Mouse (Mus musculus) kidney, embryonic 14.5 days (tissue): ENCODE measurements around the gene Mxd4. TPM values are rescaled to one million over a fixed set of nuclear protein-coding genes. Genes with fewer than 3 reads are reported as not detected.

Source experiments
- ATAC-seq: fragments of 200-750 bp; cut with Nextera tagmentation; 2 replicates; pipeline ENCODE4 v1.8.0; 2017; ENCODE audit warnings: moderate number of reproducible peaks, mild to moderate bottlenecking, moderate TSS enrichment, moderate library complexity; ENCODE audit not compliant: low FRiP score, low TSS enrichment
- H3K27ac ChIP-seq: fragments of 300-500 bp; sonication (generic); 2 replicates; pipeline ENCODE4 v1.5.1; 2014; ENCODE audit warnings: low read depth, mild to moderate bottlenecking, low read length, moderate library complexity, mixed read lengths
- H3K27me3 ChIP-seq: fragments of 300-500 bp; sonication (generic); 2 replicates; pipeline ENCODE4 v1.6.1; 2014; ENCODE audit warnings: mild to moderate bottlenecking, low read length; ENCODE audit not compliant: control insufficient read depth, insufficient read depth
- H3K36me3 ChIP-seq: fragments of 300-500 bp; sonication (generic); 2 replicates; pipeline ENCODE4 v1.6.1; 2014; ENCODE audit warnings: low read length, mixed read lengths; ENCODE audit not compliant: control insufficient read depth, insufficient read depth
- H3K4me1 ChIP-seq: fragments of 300-500 bp; sonication (generic); 2 replicates; pipeline ENCODE4 v1.6.1; 2014; ENCODE audit warnings: low read length, mixed read lengths; ENCODE audit not compliant: control insufficient read depth, insufficient read depth
- H3K4me2 ChIP-seq: fragments of 300-500 bp; sonication (generic); replicated peaks from 2 replicates; pipeline ENCODE4 v1.6.1; 2014; ENCODE audit warnings: low read depth, mild to moderate bottlenecking, low read length
- H3K4me3 ChIP-seq: fragments of 300-500 bp; sonication (generic); 2 replicates; pipeline ENCODE4 v1.5.1; 2014; ENCODE audit warnings: mild to moderate bottlenecking, low read length
- H3K9ac ChIP-seq: fragments of 300-500 bp; sonication (generic); 2 replicates; pipeline ENCODE4 v1.6.1; 2014; ENCODE audit warnings: low read depth, mild to moderate bottlenecking, low read length, moderate library complexity
- H3K9me3 ChIP-seq: fragments of 300-500 bp; sonication (generic); 2 replicates; pipeline ENCODE4 v1.6.1; 2016; ENCODE audit warnings: low read length; ENCODE audit not compliant: control insufficient read depth
- WGBS: fragments of 180-500 bp; shearing (Covaris S2); extraction: QIAGEN DNeasy Blood & Tissue Kit; methylation state at CpG from one replicate; pipeline ENCODE4 v1.1.7; 2014; 5-methylcytosine and 5-hydroxymethylcytosine counted together
- polyA plus RNA-seq: library from polyadenylated mRNA; unstranded; fragments of >200 nt; fragmentation: Nextera tagmentation; extraction: Ambion mirVana; gene quantifications from 2 replicates; pipeline ENCODE4 v1.2.1, GENCODE M21; 2014

Mxd4 gene
- polyA plus RNA-seq, 1 experiment from 2014 or later = 53.0 TPM

DNA sequence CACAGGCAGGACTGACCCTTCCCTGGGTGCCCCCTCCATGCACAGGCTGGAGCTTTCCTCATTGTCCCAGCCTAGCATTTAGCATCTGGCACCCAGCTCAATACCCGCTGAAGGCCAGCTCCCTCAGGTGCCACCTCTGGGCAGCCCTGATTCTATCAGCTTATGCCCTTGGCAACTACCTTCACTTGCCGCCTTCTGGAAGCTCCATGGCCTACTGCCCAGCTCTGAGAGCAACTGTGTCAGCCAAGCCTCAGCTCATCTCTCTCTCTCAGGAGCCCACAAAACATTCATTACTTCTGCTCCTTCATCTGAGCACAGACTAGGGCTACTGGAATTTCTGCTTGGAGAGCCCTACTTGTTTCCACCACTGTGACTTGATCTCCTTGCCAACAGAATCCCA is 38.0 kb upstream of the Mxd4 start:
- Histone ChIP-seq H3K36me3 (no peaks in the 10 kb centered on the region), H3K4me3 (no peak overlapping the region), H3K4me2 (no peak overlapping the region), H3K9ac (no peak overlapping the region), H3K9me3 (no peaks in the 10 kb centered on the region), H3K4me1 (no peaks in the 10 kb centered on the region), H3K27me3 (no peaks in the 10 kb centered on the region; the same call in 1 of the 2 replicates), H3K27ac (no peak overlapping the region)
- 91% methylated on average over 2 of the region's 2 CpGs for WGBS
- ATAC-seq = no peak

DNA sequence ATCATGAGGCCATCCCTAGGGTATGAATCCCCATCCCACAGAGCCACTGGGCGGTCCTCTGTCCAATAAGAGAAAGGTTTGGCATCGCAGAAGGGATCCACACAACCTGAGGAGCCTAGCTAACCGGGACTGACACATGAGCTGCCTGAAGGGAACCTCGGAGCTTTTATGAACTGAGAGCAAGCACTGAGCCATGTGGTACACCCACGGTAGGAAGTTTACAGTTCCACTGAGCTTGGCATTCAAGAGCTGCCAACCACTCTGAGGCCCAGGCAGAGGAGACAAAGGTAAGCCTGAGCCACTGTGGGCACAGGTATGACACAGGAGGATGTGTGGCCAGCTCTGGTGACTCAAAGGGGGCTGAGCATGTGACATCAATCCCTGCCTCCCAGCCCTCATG is 37.0 kb upstream of the Mxd4 start:
- Histone ChIP-seq H3K4me3 (no peak overlapping the region), H3K9ac (no peak overlapping the region), H3K4me1 (no peaks in the 10 kb centered on the region), H3K36me3 (no peaks in the 10 kb centered on the region), H3K27me3 (no peaks in the 10 kb centered on the region; the same call in 1 of the 2 replicates), H3K9me3 (no peaks in the 10 kb centered on the region), H3K4me2 (no peak overlapping the region), H3K27ac (no peak overlapping the region)
- WGBS = 73% methylated on average over 5 of the region's 5 CpGs
- no peak for ATAC-seq

DNA sequence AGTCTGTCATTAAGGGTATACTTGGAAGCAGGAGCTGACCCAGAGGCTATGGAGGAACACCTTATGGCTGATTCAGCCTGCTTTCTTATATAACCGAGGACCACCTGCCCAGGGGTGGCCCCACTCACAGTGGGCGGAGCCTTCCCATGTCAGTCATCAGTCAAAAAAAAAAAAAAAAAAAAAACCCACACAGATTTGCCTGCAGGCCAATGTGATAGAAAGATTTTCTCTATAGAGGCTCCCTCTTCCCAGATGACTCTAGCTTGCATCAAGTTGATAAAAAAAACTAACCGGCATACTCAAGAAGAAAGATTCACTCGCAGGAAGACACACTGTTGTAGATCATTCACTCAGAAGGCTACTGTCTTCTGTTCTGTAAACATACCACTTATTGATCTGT is 32.5 kb upstream of the Mxd4 start:
- H3K4me2 ChIP-seq = no peak overlapping the region
- H3K27ac ChIP-seq = no peak overlapping the region
- H3K36me3 ChIP-seq = no peaks in the 10 kb centered on the region
- no peak overlapping the region; the same call in 1 of the 2 replicates for H3K9ac ChIP-seq
- ATAC-seq = no peak
- 84% methylated on average over 4 of the region's 4 CpGs for WGBS
- H3K4me3 ChIP-seq = no peak overlapping the region
- no peaks in the 10 kb centered on the region for H3K4me1 ChIP-seq
- no peaks in the 10 kb centered on the region for H3K9me3 ChIP-seq
- H3K27me3 ChIP-seq = no peaks in the 10 kb centered on the region; the same call in 1 of the 2 replicates

DNA sequence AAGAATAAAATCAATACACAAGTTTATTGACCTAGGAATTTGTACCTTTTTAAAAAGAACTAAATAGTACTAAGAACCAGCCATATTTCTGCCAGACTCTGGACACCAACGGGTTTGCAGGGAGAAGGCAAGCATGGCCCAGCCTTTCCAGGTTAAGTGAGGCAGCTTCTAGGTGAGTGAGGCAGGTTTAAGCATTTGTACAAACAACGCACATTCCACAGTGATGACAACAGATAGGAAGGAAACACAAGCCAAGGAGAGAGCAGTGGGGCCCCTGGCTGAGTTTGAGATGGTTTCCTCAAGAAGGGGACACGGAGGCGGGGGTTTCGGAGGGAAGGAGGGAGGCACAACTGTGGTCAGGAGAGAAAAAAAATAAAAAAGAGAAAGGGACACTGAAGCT is 31.2 kb upstream of the Mxd4 start:
- Histone ChIP-seq H3K4me1 (0 out of 2 replicates have a peak, but pooled peaks cover under 1% of the 10 kb centered on the region), H3K4me2 (no peak overlapping the region), H3K9ac (no peak overlapping the region), H3K4me3 (no peak overlapping the region), H3K9me3 (no peaks in the 10 kb centered on the region), H3K27me3 (no peaks in the 10 kb centered on the region; the same call in 1 of the 2 replicates), H3K36me3 (no peaks in the 10 kb centered on the region), H3K27ac (no peak overlapping the region)
- 77% methylated on average over 5 of the region's 5 CpGs for WGBS
- ATAC-seq = no peak

DNA sequence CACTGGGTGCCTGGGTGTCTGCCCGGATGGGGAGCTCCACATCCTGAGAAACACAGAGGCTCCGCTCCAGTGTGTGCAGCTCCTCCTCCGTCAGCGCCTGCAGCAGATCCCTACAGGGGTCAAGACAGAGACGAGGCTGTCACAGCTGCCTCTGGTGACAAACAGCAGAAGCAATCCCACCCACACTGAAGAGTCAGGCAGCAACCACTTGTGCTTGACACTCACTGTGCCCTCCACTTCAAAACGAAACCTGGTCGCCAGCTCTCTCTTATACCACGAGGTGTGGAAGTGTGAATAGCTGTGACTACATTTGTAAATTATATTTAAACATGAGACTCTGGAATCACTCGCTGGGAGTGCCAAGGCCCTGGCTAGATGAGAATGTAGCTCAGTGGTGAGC is 30.2 kb upstream of the Mxd4 start:
- H3K4me2 ChIP-seq = no peak overlapping the region
- H3K4me3 ChIP-seq = no peak overlapping the region
- H3K36me3 ChIP-seq = no peaks in the 10 kb centered on the region
- 61% methylated on average over 9 of the region's 9 CpGs for WGBS
- H3K9ac ChIP-seq = no peak overlapping the region
- H3K27ac ChIP-seq = no peak overlapping the region
- no peaks in the 10 kb centered on the region for H3K27me3 ChIP-seq
- H3K4me1 ChIP-seq = 0 out of 2 replicates have a peak, but pooled peaks cover 2% of the 10 kb centered on the region
- ATAC-seq = no peak
- H3K9me3 ChIP-seq = no peaks in the 10 kb centered on the region

DNA sequence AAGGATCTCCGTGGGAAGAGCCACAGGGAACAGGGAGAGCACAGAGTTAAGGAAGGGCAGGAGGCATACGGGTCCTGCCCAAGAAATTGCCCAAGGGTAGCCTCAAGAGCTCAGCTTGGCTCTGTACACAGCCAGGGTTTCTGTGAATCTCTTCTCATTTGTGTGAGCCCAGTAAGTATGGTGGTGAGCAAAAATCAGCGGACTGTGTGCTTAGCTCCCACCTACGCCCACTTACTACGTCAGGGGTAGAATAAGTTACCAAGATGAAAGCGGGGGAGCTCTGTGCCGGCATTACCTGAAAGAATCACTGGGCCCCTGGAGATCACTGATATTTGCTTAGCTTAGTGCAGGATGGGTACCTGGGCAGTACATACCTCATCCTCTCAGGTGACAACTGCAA is 28.5 kb upstream of the Mxd4 start:
- no peaks in the 10 kb centered on the region for H3K27me3 ChIP-seq
- no peaks in the 10 kb centered on the region for H3K36me3 ChIP-seq
- H3K4me1 ChIP-seq = 0 out of 2 replicates have a peak, but pooled peaks cover 2% of the 10 kb centered on the region
- no peaks in the 10 kb centered on the region for H3K9me3 ChIP-seq
- no peak overlapping the region for H3K27ac ChIP-seq
- H3K4me2 ChIP-seq = no peak overlapping the region
- no peak overlapping the region for H3K4me3 ChIP-seq
- no peak overlapping the region for H3K9ac ChIP-seq
- no peak for ATAC-seq
- WGBS = 79% methylated on average over 7 of the region's 7 CpGs

DNA sequence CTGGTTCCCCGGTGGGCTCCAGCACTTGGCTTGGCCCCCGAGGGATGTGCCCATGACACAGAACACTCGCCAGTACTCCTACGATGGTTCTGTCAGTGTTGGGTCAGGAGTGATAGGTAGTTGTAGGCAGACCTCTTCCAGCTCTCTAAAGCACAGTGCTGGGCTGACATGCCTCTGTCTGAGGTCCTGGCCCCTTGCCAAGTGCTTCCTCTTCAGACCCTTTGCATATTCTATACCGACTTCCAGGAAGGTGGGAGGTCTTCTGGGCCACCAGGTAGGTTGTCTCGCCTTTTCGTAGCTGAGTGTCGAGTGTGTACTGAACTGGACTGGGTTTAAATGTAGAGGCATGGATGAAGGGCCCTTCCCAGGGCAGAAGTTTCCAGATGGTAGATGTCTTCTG is 26.1 kb upstream of the Mxd4 start:
- Histone ChIP-seq H3K4me2 (no peak overlapping the region), H3K27ac (no peak overlapping the region), H3K36me3 (no peaks in the 10 kb centered on the region), H3K27me3 (no peaks in the 10 kb centered on the region), H3K9me3 (no peaks in the 10 kb centered on the region), H3K4me1 (0 out of 2 replicates have a peak, but pooled peaks cover 2% of the 10 kb centered on the region), H3K4me3 (no peak overlapping the region), H3K9ac (no peak overlapping the region)
- no peak for ATAC-seq
- 70% methylated on average over 8 of the region's 8 CpGs for WGBS

DNA sequence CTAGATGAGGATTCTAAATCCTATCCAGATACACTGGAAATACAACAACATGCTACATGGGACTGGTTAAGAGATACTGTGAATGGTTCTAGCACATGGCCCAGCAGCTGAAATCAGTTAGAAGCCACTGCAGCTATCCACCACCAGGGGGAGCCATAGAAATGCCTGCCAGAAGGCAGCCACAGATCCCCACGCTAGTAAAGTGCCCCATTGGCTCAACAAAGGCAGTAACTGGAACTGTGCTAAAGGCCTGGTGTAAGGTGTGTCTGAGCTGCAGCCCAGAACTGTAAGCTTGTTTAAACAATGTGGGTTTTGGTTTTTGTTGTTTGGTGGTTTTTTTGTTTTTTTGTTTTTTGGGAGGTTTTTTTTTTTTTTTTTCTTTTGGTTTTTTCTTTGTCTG is 22.8 kb upstream of the Mxd4 start:
- Histone ChIP-seq H3K4me2 (no peak overlapping the region), H3K4me1 (0 out of 2 replicates have a peak, but pooled peaks cover 2% of the 10 kb centered on the region), H3K9ac (no peak overlapping the region), H3K27ac (no peak overlapping the region), H3K36me3 (no peaks in the 10 kb centered on the region), H3K4me3 (no peak overlapping the region), H3K27me3 (no peaks in the 10 kb centered on the region), H3K9me3 (no peaks in the 10 kb centered on the region)
- WGBS = 4% methylated on average over 1 of the region's 1 CpGs
- ATAC-seq = peak; percentile 85

DNA sequence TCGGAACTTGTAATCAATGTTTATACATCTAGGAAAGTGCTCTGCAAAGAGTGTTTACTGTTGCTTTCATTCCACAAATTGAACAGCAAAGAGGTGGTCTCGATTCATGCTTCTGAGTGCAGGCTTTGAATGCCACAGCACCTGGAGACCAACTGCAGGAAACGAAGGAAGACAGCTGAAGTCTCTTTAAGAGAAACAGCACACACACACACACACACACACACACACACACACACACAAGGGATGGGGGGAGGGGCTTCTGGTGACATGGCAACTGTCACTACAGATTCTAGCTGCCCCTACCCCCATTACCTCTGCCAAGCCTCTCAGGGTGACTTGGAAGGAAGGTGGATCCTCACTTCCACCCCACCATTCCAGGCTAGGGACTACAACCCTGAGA is 20.0 kb upstream of the Mxd4 start:
- no peak for ATAC-seq

More for the DNA sequence above, 20.0 kb upstream of the Mxd4 start:
- Histone ChIP-seq H3K36me3 (no peaks in the 10 kb centered on the region), H3K27ac (no peak overlapping the region), H3K27me3 (no peaks in the 10 kb centered on the region), H3K9me3 (no peaks in the 10 kb centered on the region), H3K4me3 (no peak overlapping the region), H3K4me2 (no peak overlapping the region), H3K4me1 (no peaks in the 10 kb centered on the region), H3K9ac (no peak overlapping the region)
- WGBS = 62% methylated on average over 3 of the region's 3 CpGs
